Mouse (Mus musculus): ENCODE measurements around the gene Tnfrsf13c.

DNA sequence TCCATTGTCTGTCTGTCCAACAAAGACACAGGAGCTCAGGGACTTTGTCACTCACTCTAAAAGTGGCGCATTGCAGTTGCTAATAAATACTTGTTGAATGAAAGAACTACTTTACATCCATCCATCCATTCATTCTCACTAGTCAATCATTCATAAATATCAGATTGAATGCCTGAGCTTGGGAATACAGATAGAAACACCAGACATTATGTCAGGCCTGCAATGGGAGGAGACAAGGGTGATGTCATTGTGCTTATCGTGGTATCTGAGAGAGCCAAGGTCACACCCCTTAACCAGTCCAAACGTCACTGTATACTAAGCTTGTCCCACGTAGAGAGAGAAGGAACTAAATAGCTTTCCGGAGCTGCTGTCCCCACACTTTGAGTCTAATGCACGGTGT is 27.9 kb upstream of the Tnfrsf13c start, which contains the start of gene 1500009C09Rik:
- TF ChIP-seq CTCF (IDR thresholded peaks at IDR 0.05; ENCODE audit: low read depth, low read length) (no peak), EP300 (IDR thresholded peaks at IDR 0.05; ENCODE audit: insufficient read depth, low read depth, low read length) (no peak)
